Mouse (Mus musculus) c-Kit-positive CD71-negative TER-119-negative erythroid progenitor cells, embryonic 14.5 days (primary cell): ENCODE results near the gene Spon1.

Experiments
- DNase-seq: peaks from one replicate; pipeline ENCODE4 v3.0.0-alpha.2; 2013; ENCODE audit warnings: low read depth

The Spon1 gene

GRCm38 (mm10) chr7:114005499-114005898 is 239.7 kb downstream of the Spon1 start:
- DNase-seq = no peak

- no peak for DNase-seq
These were observed 240.7 kb downstream of the Spon1 start for GRCm38 (mm10) chr7:114006456-114006855.

GRCm38 (mm10) chr7:114007565-114007964 is 241.8 kb downstream of the Spon1 start:
- DNase-seq = peak; percentile 33

GRCm38 (mm10) chr7:114011726-114012443 is 246.1 kb downstream of the Spon1 start:
- no peak for DNase-seq

GRCm38 (mm10) chr7:114016001-114016949 is 250.5 kb downstream of the Spon1 start:
- no peak for DNase-seq

- no peak for DNase-seq
These were observed 253.1 kb downstream of the Spon1 start for GRCm38 (mm10) chr7:114018861-114019260.

GRCm38 (mm10) chr7:114020057-114020703 is 254.4 kb downstream of the Spon1 start:
- DNase-seq = no peak

GRCm38 (mm10) chr7:114020704-114021093 is 254.9 kb downstream of the Spon1 start:
- peak; percentile 58 for DNase-seq

GRCm38 (mm10) chr7:114026923-114027322 is 261.1 kb downstream of the Spon1 start:
- DNase-seq = no peak

- no peak for DNase-seq
These were observed 261.6 kb downstream of the Spon1 start for GRCm38 (mm10) chr7:114027406-114027805.

GRCm38 (mm10) chr7:114028828-114029227 is 263.0 kb downstream of the Spon1 start:
- no peak for DNase-seq

- no peak for DNase-seq
These were observed 263.8 kb downstream of the Spon1 start for GRCm38 (mm10) chr7:114029596-114029995.

- DNase-seq = no peak
These were observed 271.4 kb downstream of the Spon1 start for GRCm38 (mm10) chr7:114037237-114037636.

GRCm38 (mm10) chr7:114041349-114041748 is 275.6 kb downstream of the Spon1 start:
- DNase-seq = no peak

GRCm38 (mm10) chr7:114042973-114043928 is 277.5 kb downstream of the Spon1 start:
- DNase-seq = no peak

- DNase-seq = peak; percentile 16
These were observed 278.2 kb downstream of the Spon1 start for GRCm38 (mm10) chr7:114043929-114044549.

- no peak for DNase-seq
These were observed 280.0 kb downstream of the Spon1 start for GRCm38 (mm10) chr7:114045814-114046213.

- no peak for DNase-seq
These were observed 287.9 kb downstream of the Spon1 start for GRCm38 (mm10) chr7:114053720-114054119.

- DNase-seq = no peak
These were observed 292.4 kb downstream of the Spon1 start for GRCm38 (mm10) chr7:114058166-114058565.

GRCm38 (mm10) chr7:114058927-114059441 is 293.2 kb downstream of the Spon1 start:
- DNase-seq = no peak

GRCm38 (mm10) chr7:114060445-114060844 is 294.6 kb downstream of the Spon1 start:
- DNase-seq = no peak
